Mouse (Mus musculus): ENCODE measurements around the gene Zmynd12.

Zmynd12 gene

DNA sequence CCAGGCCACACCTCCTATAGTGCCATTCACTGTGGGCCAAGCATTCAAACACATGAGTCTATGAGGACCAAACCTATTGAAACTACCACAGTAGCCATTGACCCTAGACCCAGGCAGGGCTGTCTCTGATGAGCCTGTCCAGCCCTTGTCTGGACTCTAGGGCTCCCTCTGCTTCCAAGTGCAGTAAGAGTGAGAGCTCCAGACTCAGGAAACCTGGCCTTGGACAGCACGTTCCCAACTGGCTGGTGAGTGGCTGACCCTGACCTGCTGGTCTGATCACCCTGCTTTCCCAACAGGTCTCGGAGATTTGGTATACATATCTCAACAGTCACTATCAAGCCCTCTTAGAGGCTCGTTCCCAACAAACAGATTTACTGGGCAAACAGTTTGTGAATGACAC lies 25.2 kb downstream of the Zmynd12 start:
- DNase-seq (ENCODE audit: low spot score in 2 of 2), result no peak

GRCm38 (mm10) chr4:119450436-119450835 lies 27.8 kb downstream of the Zmynd12 start:
- no peak for DNase-seq (ENCODE audit: low spot score in 2 of 2)

GRCm38 (mm10) chr4:119453128-119453527 lies 30.5 kb downstream of the Zmynd12 start:
- DNase-seq (ENCODE audit: low spot score in 2 of 2), result no peak

GRCm38 (mm10) chr4:119453533-119453932 lies 30.9 kb downstream of the Zmynd12 start:
- no peak for DNase-seq (ENCODE audit: low spot score in 2 of 2)

DNA sequence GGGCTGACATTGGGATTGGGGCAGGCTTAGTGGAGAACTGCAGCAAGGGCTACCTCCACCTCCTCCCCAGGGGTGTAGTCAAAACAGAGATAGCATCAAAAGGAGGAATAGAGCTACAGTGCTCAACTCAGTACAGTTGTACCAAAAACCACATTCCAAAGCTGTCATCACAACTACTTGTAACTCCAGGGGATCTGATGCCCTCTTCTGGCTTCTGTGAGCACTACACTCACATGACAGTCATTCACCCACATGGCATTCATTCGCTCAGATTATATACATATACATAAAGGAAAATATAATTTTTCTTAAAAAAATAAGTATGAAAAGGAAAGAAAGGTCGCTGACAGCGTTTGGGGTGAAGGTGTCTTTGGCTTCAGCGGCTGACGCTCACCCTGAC lies 37.7 kb downstream of the Zmynd12 start:
- DNase-seq (ENCODE audit: low spot score in 2 of 2), result peak in 1 of 2 experiments; percentile 15

- peak; percentile 79 to 90 for DNase-seq (ENCODE audit: low spot score in 2 of 2)
These were observed 38.1 kb downstream of the Zmynd12 start for GRCm38 (mm10) chr4:119460728-119461141.

- no peak for DNase-seq (ENCODE audit: low spot score in 2 of 2)
These were observed 39.8 kb downstream of the Zmynd12 start for GRCm38 (mm10) chr4:119462457-119462856.

DNA sequence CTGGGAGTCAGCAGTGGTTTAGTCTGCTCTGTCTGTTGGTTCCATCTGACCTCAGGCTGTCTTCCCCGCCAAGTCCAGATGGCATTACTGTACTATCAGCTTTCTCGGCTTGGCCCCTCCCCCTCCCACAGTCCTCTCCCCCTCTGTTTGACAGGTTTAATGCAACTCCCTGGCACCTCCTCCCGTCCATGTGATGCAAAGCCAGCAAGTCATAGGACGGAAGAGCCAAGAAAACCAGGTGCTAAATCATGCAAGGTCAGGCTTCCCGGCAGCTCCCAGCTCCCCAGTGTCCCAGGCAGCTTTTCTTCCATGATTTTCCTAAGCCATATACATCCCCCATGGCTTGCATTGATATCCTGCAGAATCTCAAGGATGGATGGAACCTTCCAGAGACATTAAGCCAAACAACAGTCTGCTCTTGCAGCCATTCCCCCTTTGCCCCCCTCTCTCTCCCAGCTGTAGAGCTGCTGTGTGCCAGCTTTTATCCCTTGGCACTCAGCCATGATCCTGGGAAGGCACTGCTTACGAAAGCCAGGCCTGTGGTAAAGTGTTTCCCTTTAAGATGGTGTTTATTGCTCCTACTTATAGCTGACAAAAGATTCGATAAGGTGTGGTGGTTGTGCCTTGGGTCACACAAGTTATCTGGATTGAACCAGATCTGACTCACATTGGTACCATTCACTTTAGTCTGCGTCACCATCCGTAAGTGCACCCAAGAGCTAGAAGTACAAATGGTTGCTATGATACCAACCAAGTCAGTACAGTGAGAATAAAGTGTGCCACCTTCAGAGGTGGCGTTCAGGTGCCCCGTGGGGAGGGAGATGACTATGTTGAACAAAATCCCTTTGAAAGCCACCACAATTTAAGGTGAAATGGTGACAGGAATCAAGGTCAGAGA lies 40.5 kb downstream of the Zmynd12 start:
- DNase-seq (ENCODE audit: low spot score in 2 of 2), result peak; percentile 14 to 30

- no peak for DNase-seq (ENCODE audit: low spot score in 2 of 2)
These were observed 41.3 kb downstream of the Zmynd12 start for GRCm38 (mm10) chr4:119463756-119464419.

- no peak for DNase-seq (ENCODE audit: low spot score in 2 of 2)
These were observed 43.2 kb downstream of the Zmynd12 start for GRCm38 (mm10) chr4:119465841-119466240.

DNA sequence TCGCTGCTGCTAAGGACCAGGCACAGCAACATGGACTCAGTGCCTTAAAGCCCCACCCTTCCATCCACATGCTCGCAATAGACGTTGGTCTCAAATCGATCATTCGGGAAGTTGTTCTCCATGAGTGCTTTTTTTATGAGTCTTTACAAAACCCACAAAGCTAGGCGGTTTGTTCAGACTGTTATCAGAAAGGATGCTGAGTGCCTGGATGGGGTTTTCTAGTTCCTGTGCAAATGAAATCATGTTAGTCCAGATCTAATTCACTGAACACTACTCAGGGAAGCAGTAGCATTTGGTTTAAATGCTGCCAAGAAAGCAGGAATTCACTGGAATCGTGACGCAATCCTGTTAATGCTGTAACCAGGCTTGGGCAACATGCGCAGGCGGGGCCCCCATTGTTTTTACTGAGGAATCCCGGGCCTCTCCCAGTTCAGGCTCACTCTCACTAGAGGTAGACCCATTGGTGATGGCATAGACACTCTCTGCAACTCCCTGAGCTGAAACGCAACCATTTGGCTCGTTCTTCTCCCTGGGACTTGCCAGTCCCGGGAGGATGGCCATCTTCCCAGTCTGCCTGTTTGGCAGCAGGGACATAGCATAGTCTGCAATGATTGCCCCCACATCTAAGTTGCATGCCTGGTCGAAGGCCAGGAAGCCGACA lies 45.2 kb downstream of the Zmynd12 start:
- peak in 1 of 2 experiments; percentile 7 for DNase-seq (ENCODE audit: low spot score in 2 of 2)

- DNase-seq (ENCODE audit: low spot score in 2 of 2), result no peak
These were observed 49.9 kb downstream of the Zmynd12 start for GRCm38 (mm10) chr4:119472545-119472944.

DNA sequence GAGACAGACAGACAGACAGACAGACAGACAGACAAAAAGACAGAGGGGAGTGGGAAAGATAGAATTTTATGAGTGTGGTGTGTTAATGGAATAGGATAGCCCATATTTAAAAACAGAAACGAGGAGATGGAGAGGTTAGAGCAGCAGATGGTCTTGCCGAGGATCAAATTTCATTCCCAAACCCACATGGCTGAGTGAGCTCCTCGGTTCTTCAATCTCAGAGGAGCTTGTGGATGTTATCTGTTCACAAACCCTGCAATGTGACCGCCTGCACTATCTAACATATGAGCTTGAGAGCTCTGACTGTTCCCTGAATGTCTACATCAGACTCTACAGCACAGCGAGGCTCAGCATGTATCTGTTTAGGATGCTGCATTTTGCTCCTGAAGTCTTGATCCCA lies 50.5 kb downstream of the Zmynd12 start:
- no peak for DNase-seq (ENCODE audit: low spot score in 2 of 2)

DNA sequence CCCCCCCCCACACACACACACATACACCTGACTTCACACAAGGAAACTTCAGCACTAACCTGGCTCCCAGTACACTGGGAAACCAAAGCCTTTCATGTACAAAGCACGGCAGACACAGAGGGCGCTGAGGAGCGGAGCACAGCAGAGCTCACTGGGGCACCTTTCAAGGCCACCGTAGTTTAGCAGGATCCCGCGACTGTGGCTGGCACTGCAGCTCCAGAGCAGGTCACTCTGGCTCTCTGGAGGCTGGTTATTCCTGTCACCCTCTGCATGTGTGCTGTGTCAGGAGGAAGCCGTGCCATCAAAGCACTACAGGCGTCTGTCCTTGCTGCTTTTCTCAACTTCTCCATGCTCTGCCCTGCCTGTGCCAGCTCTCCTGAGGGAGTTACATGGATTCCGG lies 60.4 kb downstream of the Zmynd12 start:
- no peak for DNase-seq (ENCODE audit: low spot score in 2 of 2)

GRCm38 (mm10) chr4:119484882-119485281 lies 62.3 kb downstream of the Zmynd12 start:
- DNase-seq (ENCODE audit: low spot score in 2 of 2), result no peak

- no peak for DNase-seq (ENCODE audit: low spot score in 2 of 2)
These were observed 67.1 kb downstream of the Zmynd12 start for GRCm38 (mm10) chr4:119489666-119490065.

- peak in 1 of 2 experiments; percentile 28 for DNase-seq (ENCODE audit: low spot score in 2 of 2)
These were observed 68.2 kb downstream of the Zmynd12 start for GRCm38 (mm10) chr4:119490806-119491205.

- peak in 1 of 2 experiments; percentile 41 for DNase-seq (ENCODE audit: low spot score in 2 of 2)
These were observed 69.8 kb downstream of the Zmynd12 start, which contains the start of gene Rimkla for GRCm38 (mm10) chr4:119492291-119492932. Rimkla (minus strand) TSS chr4:119492628.

GRCm38 (mm10) chr4:119492933-119493327 lies 70.3 kb downstream of the Zmynd12 start:
- no peak for DNase-seq (ENCODE audit: low spot score in 2 of 2)

DNA sequence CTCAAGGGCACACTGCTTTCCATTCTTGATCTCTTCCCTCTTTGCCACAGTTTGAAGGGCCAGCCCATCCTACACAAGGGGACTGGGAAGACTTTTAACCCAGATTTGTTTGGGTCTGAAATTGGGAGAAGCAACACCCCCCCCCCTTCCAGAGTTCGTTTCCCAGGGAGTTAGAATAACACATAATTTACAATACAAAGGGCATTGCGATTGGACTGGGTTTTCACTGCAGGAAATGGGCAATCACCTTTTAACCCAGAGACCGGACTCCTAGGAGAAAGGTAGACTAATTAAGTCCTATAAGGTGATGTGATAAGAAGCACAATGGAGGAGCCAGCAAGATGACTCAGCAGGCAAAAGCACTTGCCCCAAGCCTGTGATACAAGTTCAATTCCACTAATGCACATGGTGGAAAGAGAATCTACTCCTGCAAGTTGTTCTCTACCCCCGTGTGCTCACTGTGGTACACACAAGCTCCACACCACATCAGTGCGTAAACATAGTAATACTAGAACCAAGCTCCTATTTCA lies 75.8 kb downstream of the Zmynd12 start:
- DNase-seq (ENCODE audit: low spot score in 2 of 2), result no peak

DNA sequence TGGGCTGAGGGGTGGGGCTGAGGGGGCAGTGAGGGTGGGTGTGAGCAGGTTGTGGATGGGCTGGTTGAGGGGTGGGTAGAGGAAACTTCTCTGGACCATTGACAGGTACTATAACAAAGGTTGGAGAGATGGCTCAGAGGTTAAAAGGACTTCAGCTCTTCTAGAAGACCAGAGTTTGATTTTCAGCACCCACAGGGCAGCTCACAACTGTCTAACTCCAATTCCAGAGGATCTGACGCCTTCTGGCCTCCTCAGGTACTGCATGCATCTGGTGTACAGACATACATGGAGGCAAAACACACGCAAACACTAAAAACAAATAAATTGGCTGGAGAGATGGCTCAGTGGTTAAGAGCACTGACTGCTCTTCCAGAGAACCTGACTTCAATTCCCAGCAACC lies 89.0 kb downstream of the Zmynd12 start:
- DNase-seq (ENCODE audit: low spot score in 2 of 2), result no peak

DNA sequence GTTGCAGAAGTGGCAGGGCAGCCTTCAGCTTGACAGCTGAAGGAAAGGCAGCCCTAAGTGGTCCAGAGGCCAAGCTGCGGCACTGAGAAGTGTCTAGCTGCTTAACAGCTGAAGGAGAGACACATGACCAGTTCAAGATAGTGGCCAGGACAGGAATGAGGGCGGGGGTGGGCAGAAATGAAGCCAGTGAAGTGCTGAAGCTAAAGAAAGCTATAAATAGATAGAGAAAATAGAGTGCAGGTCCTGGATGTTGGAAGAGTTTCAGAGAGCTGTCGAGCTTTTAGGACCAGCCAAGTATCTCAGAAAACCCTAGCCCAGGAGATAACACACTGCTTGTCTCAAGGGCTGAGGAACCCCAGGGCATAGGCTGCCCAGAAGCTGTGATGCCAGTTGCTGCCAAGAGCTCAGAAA lies 90.1 kb downstream of the Zmynd12 start:
- DNase-seq (ENCODE audit: low spot score in 2 of 2), result no peak

Data from left cerebral cortex, adult 9 months (tissue).